In genomic region chr19:10603660-10604523, GRCm38 (mm10) we compare ENCODE assay signal across 8 mouse cellular contexts. TPM values are rescaled to one million over a fixed set of nuclear protein-coding genes. Genes with fewer than 3 reads are reported as not detected.
A peak's percentile ranks its signal among the peaks of the same experiment; 100 is the strongest.
DNase-seq lines count a peak whose midpoint lies in the region; ATAC-seq lines count a peak whose summit lies in the region.

No protein-coding gene starts in this region.

- no peak for DNase-seq in heart, adult 9 months (ENCODE audit: low spot score in 2 of 2)
- DNase-seq in R1 (ENCODE audit: low read depth, low spot score): peak; percentile 19
- no peak for DNase-seq in hindbrain, embryonic 14.5 days (ENCODE audit: low spot score)
- no peak for DNase-seq in liver, embryonic 11.5 days (ENCODE audit: low spot score)
- peak; percentile 66 for DNase-seq in yolk sac, embryonic 10.5 days (ENCODE audit: low spot score)
- DNase-seq in adrenal gland, postnatal 25 days: no peak

- no peaks in the 10 kb centered on the region for H3K27me3 ChIP-seq in heart, embryonic 12.5 days (replicated peaks)
- no peaks in the 10 kb centered on the region for H3K27me3 ChIP-seq in hindbrain, embryonic 14.5 days (ENCODE audit: control insufficient read depth, insufficient read depth, low read length)
- no peaks in the 10 kb centered on the region for H3K27me3 ChIP-seq in liver, embryonic 11.5 days (replicated peaks; ENCODE audit: control insufficient read depth, insufficient read depth, low read length)

- 81% methylated on average over 18 of the region's 18 CpGs for WGBS in heart, embryonic 12.5 days
- 86% methylated on average over 18 of the region's 18 CpGs for WGBS in hindbrain, embryonic 14.5 days
- 76% methylated on average over 18 of the region's 18 CpGs for WGBS in liver, embryonic 11.5 days

- H3K4me2 ChIP-seq in heart, embryonic 12.5 days: no peak overlapping the region; the same call in 1 of the 2 replicates
- no peak overlapping the region for H3K4me2 ChIP-seq in hindbrain, embryonic 14.5 days (replicated peaks)
- H3K4me2 ChIP-seq in liver, embryonic 11.5 days: peak overlapping the region; percentile 84

- H3K4me1 ChIP-seq in heart, embryonic 12.5 days (replicated peaks): peaks cover 44% of the 10 kb centered on the region
- peaks cover 29% of the 10 kb centered on the region for H3K4me1 ChIP-seq in hindbrain, embryonic 14.5 days (replicated peaks; ENCODE audit: control insufficient read depth, insufficient read depth, low read length)
- peaks cover 35% of the 10 kb centered on the region for H3K4me1 ChIP-seq in liver, embryonic 11.5 days (replicated peaks; ENCODE audit: control insufficient read depth, insufficient read depth, low read length)

- H3K27ac ChIP-seq in heart, embryonic 12.5 days (ENCODE audit: poor library complexity, severe bottlenecking): no peak overlapping the region; the same call in 1 of the 2 replicates
- peak overlapping the region; percentile 96; the same call in 1 of the 2 replicates for H3K27ac ChIP-seq in hindbrain, embryonic 14.5 days
- peak overlapping the region; percentile 83; the same call in 1 of the 2 replicates for H3K27ac ChIP-seq in liver, embryonic 11.5 days (ENCODE audit: low read depth, low read length)

- no peak for ATAC-seq in heart, embryonic 12.5 days (ENCODE audit: insufficient number of reproducible peaks, low FRiP score)
- no peak for ATAC-seq in hindbrain, embryonic 14.5 days (ENCODE audit: low FRiP score)
- ATAC-seq in liver, embryonic 11.5 days (replicated peaks; ENCODE audit: low FRiP score): no peak
- no peak for ATAC-seq in frontal cortex, adult (ENCODE audit: low TSS enrichment)

- no peak overlapping the region for H3K4me3 ChIP-seq in heart, embryonic 12.5 days
- no peak overlapping the region for H3K4me3 ChIP-seq in hindbrain, embryonic 14.5 days (replicated peaks; ENCODE audit: low read length)
- H3K4me3 ChIP-seq in liver, embryonic 11.5 days (ENCODE audit: low read depth, low read length): peak overlapping the region; percentile 97; the same call in 1 of the 2 replicates

- peaks cover 30% of the 10 kb centered on the region for H3K36me3 ChIP-seq in heart, embryonic 12.5 days
- H3K36me3 ChIP-seq in hindbrain, embryonic 14.5 days (replicated peaks; ENCODE audit: control insufficient read depth, insufficient read depth): peaks cover 34% of the 10 kb centered on the region
- H3K36me3 ChIP-seq in liver, embryonic 11.5 days (ENCODE audit: control insufficient read depth, insufficient read depth, low read length): peaks cover 22% of the 10 kb centered on the region

- no peaks in the 10 kb centered on the region for H3K9me3 ChIP-seq in heart, embryonic 12.5 days (replicated peaks)
- H3K9me3 ChIP-seq in hindbrain, embryonic 14.5 days (ENCODE audit: control insufficient read depth, low read length): no peaks in the 10 kb centered on the region
- H3K9me3 ChIP-seq in liver, embryonic 11.5 days (ENCODE audit: control insufficient read depth, low read length): no peaks in the 10 kb centered on the region

- H3K9ac ChIP-seq in heart, embryonic 12.5 days: peak overlapping the region; percentile 75; the same call in 1 of the 2 replicates
- H3K9ac ChIP-seq in hindbrain, embryonic 14.5 days: peak overlapping the region; percentile 82; the same call in 1 of the 2 replicates
- H3K9ac ChIP-seq in liver, embryonic 11.5 days (ENCODE audit: low read depth, low read length): peak overlapping the region; percentile 99

RNA-seq across cellular contexts. Expression of gene Ddb1, which starts 1.2 kb away (rescaled TPM):
- polyA plus RNA-seq in heart, embryonic 12.5 days (2016; fragmentation: Nextera tagmentation; extraction: Ambion mirVana): 339 and 347 TPM in 2 replicates
- 219 and 240 TPM in 2 replicates for polyA plus RNA-seq in hindbrain, embryonic 14.5 days (2014; fragmentation: Nextera tagmentation; extraction: Ambion mirVana)
- polyA plus RNA-seq in liver, embryonic 11.5 days (2014; fragmentation: Nextera tagmentation; extraction: Ambion mirVana): 311 and 347 TPM in 2 replicates
- total RNA-seq in adrenal gland, postnatal 25 days (2021): 305 and 314 TPM in 2 replicates

RNA-seq across cellular contexts. Expression of gene Tkfc, which starts 1.6 kb away (rescaled TPM):
- polyA plus RNA-seq in heart, embryonic 12.5 days (2016; fragmentation: Nextera tagmentation; extraction: Ambion mirVana): 11.9 and 12.4 TPM in 2 replicates
- polyA plus RNA-seq in hindbrain, embryonic 14.5 days (2014; fragmentation: Nextera tagmentation; extraction: Ambion mirVana): 25.4 and 26.8 TPM in 2 replicates
- polyA plus RNA-seq in liver, embryonic 11.5 days (2014; fragmentation: Nextera tagmentation; extraction: Ambion mirVana): 16.1 and 16.2 TPM in 2 replicates
- 18.0 and 21.7 TPM in 2 replicates for total RNA-seq in adrenal gland, postnatal 25 days (2021)

RNA-seq across cellular contexts. Expression of gene Tmem138, which starts 26.7 kb away (rescaled TPM):
- 26.2 and 26.5 TPM in 2 replicates for polyA plus RNA-seq in heart, embryonic 12.5 days (2016; fragmentation: Nextera tagmentation; extraction: Ambion mirVana)
- polyA plus RNA-seq in hindbrain, embryonic 14.5 days (2014; fragmentation: Nextera tagmentation; extraction: Ambion mirVana): 38.1 and 40.3 TPM in 2 replicates
- 32.6 and 33.3 TPM in 2 replicates for polyA plus RNA-seq in liver, embryonic 11.5 days (2014; fragmentation: Nextera tagmentation; extraction: Ambion mirVana)
- total RNA-seq in adrenal gland, postnatal 25 days (2021): 8.4 and 13.2 TPM in 2 replicates

RNA-seq across cellular contexts. Expression of gene Cyb561a3, which starts 26.9 kb away (rescaled TPM):
- polyA plus RNA-seq in heart, embryonic 12.5 days (2016; fragmentation: Nextera tagmentation; extraction: Ambion mirVana): 13.5 and 15.9 TPM in 2 replicates
- polyA plus RNA-seq in hindbrain, embryonic 14.5 days (2014; fragmentation: Nextera tagmentation; extraction: Ambion mirVana): 21.8 and 23.8 TPM in 2 replicates
- polyA plus RNA-seq in liver, embryonic 11.5 days (2014; fragmentation: Nextera tagmentation; extraction: Ambion mirVana): 14.9 and 18.5 TPM in 2 replicates
- total RNA-seq in adrenal gland, postnatal 25 days (2021): 18.4 and 25.3 TPM in 2 replicates

RNA-seq across cellular contexts. Expression of gene Vwce, which starts 30.1 kb away (rescaled TPM):
- 0.34 and 0.85 TPM in 2 replicates for polyA plus RNA-seq in heart, embryonic 12.5 days (2016; fragmentation: Nextera tagmentation; extraction: Ambion mirVana)
- 0.64 and 1.1 TPM in 2 replicates for polyA plus RNA-seq in hindbrain, embryonic 14.5 days (2014; fragmentation: Nextera tagmentation; extraction: Ambion mirVana)
- 7.8 and 10.4 TPM in 2 replicates for polyA plus RNA-seq in liver, embryonic 11.5 days (2014; fragmentation: Nextera tagmentation; extraction: Ambion mirVana)
- 0.43 and 1.4 TPM in 2 replicates for total RNA-seq in adrenal gland, postnatal 25 days (2021)

Comparison
In these comparisons a context has a peak if more than half of its experiments do, and no peak if none do; other contexts are left out.
1. DNase-seq: peak in R1 (single experiment) and yolk sac, embryonic 10.5 days (single experiment); none in heart, adult 9 months (0 of 2), hindbrain, embryonic 14.5 days (single experiment), liver, embryonic 11.5 days (single experiment) and adrenal gland, postnatal 25 days (single experiment).
2. Peak in every context shown above with its lines, with median percentiles within 50 percentile points of each other: H3K9ac ChIP-seq.